Mouse (Mus musculus): ENCODE measurements around the gene Cnpy3. TPM values are rescaled to one million over a fixed set of nuclear protein-coding genes. Genes with fewer than 3 reads are reported as not detected.
A peak's percentile ranks its signal among the peaks of the same experiment; 100 is the strongest.
"Not testable (repeated sequence)": the region's sequence is repeated elsewhere in the genome, so short reads cannot be mapped to it uniquely, and the experiment has no call there.

Gene Cnpy3
- polyA plus RNA-seq, 1 experiment from 2014 or later, result 67.7 TPM

DNA sequence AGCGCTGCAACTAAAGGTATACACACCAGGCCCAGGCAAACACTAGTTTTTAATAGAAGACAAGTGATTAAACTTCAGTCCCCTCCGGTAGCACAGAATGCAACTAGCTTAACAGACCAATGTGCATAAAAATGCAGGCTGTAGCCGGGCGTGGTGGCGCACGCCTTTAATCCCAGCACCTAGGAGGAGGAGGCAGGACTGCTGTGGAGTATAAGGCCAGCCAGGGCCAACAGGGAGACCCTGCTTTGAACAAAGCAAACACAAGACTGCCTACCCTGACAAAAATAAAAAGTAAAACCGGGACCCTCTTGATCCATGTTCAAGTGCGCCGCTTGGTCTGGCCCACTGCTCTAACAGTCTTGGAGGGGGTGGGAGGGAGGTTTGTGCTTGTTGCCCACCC lies 23.1 kb upstream of the Cnpy3 start:
- H3K27me3 ChIP-seq, result no peaks in the 10 kb centered on the region
- H3K36me3 ChIP-seq, result peaks cover 60% of the 10 kb centered on the region
- H3K4me3 ChIP-seq, result no peak overlapping the region
- WGBS, result 95% methylated on average over 9 of the region's 9 CpGs
- H3K9ac ChIP-seq, result no peak overlapping the region
- H3K4me1 ChIP-seq, result peaks cover 16% of the 10 kb centered on the region
- H3K9me3 ChIP-seq, result no peaks in the 10 kb centered on the region
- H3K27ac ChIP-seq, result no peak overlapping the region
- ATAC-seq (ENCODE audit: low FRiP score, low read depth), result no peak
- H3K4me2 ChIP-seq (replicated peaks), result no peak overlapping the region

DNA sequence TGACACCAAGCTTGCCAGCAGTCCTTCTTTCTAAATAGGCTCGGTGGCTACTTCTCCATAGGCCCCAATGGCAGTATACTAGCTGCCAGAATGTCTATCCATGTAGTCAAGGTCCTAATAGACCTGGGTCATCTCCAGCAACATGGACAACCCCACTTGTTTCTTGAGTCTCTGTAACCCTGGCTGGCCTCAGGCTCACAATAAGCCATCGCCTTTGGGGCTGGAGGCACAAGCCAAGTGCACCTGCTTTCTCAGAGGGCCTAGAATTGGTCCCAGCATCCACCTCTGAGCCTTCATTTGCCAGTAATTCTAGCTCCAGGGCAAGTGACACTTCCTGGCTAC lies 22.1 kb upstream of the Cnpy3 start:
- Histone ChIP-seq H3K27ac (no peak overlapping the region), H3K27me3 (no peaks in the 10 kb centered on the region), H3K9me3 (no peaks in the 10 kb centered on the region), H3K9ac (no peak overlapping the region), H3K4me1 (peaks cover 16% of the 10 kb centered on the region), H3K4me3 (peak overlapping the region; percentile 91), H3K4me2 (replicated peaks) (peak overlapping the region; percentile 81), H3K36me3 (peaks cover 50% of the 10 kb centered on the region)
- WGBS, result 41% methylated on average over 2 of the region's 2 CpGs
- ATAC-seq (ENCODE audit: low FRiP score, low read depth), result no peak

DNA sequence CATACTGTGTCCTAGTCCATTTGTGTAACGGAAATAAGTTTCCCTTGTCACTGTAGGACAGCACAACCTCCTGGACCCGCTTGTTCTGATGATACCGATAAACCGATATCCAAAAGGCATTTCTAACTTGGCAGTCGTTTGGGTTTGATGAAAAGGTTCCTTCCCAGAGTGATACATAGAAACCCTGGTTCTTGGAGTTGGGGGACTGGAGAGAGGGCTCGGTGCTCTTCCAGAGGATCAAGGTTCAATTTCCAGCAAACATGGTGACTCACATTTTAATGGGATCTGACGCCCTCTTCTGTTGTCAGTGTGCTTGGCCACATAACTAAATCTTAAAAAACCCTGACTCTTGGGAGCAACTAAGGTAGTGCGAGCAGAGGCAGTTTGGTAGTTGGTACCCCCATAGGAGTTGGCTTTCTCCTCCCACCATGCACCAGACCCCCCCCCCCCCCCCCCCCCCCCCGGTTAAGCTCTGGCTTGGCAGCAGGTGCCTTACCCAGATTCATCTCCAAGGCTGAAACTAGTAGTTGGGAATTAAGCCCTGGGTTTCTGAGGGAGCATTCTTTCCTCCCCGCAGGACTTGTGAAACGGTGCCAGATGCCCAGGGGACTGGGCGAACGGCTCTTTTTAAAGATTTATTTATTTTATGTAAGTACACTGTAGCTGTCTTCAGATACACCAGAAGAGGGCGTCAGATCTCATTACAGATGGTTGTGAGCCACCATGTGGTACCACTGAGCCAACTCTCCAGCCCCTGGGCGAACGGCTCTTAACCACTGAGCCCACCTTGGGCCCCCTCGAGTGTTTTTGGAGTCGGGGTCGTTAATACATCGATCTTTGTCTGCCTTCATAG lies 21.5 kb upstream of the Cnpy3 start:
- Histone ChIP-seq H3K4me3 (peak overlapping the region; percentile 91), H3K27me3 (no peaks in the 10 kb centered on the region), H3K36me3 (peaks cover 44% of the 10 kb centered on the region), H3K9me3 (no peaks in the 10 kb centered on the region), H3K9ac (peak overlapping the region; percentile 87), H3K4me2 (replicated peaks) (peak overlapping the region; percentile 81), H3K27ac (peak overlapping the region; percentile 84), H3K4me1 (peaks cover 16% of the 10 kb centered on the region)
- ATAC-seq (ENCODE audit: low FRiP score, low read depth), result no peak
- 8% methylated on average over 19 of the region's 20 CpGs for WGBS

DNA sequence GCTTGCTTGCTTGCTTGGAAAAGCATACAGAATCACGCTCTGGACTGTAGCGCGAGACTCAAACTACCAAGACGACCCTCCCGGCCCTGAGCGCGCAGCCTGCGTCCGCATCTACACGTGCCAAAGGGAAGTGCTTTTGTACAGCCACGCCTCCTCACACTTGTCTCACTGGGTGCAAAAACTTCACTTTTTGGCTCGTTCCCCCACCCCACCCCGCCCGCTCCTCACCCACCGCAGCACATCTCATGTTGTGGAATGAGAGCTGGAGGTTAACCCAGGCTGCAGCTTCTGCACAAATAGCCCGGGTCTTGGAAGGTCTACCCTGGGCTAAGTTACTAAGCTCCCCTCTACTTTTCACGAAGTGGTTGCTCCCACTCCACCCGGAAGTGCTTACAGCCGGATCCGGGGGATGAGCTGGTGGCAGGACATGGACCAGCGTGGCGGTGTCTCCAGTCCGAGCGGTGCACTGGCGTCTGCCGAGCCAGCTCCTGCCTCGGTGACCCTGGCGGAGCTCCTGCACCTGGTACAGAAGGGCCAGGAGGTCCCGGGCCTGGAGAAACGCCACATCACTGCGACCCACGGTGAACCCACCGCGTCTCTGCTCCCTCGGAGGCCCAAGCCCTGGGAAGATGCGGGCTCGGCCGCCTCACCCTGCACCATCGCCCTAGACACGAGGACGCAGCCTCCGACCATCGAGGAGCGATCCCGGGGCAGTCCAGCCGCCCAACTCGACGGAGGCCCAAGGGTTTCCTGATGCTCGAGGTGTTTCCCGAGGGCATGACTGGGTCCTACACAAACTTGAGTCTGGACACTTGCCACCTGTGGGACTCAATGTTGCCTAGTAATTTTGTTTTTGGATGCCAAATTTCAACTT lies 20.6 kb upstream of the Cnpy3 start, which contains the start of gene 2310039H08Rik:
2310039H08Rik (plus strand) TSS at position 232 of the 874 bp plus-strand sequence.
- Histone ChIP-seq H3K4me3 (peak within 1 kb of the TSS; percentile 91), H3K27ac (peak within 1 kb of the TSS; percentile 84), H3K4me2 (replicated peaks) (peak within 1 kb of the TSS; percentile 81), H3K9ac (peak within 1 kb of the TSS; percentile 87), H3K4me1 (peaks cover 16% of the 10 kb centered on the region), H3K27me3 (no peaks in the 10 kb centered on the region), H3K36me3 (peaks cover 36% of the 10 kb centered on the region), H3K9me3 (no peaks in the 10 kb centered on the region)
- WGBS, result under 1% methylated on average over 50 of the region's 50 CpGs
- peak; percentile 92 for ATAC-seq (ENCODE audit: low FRiP score, low read depth)

DNA sequence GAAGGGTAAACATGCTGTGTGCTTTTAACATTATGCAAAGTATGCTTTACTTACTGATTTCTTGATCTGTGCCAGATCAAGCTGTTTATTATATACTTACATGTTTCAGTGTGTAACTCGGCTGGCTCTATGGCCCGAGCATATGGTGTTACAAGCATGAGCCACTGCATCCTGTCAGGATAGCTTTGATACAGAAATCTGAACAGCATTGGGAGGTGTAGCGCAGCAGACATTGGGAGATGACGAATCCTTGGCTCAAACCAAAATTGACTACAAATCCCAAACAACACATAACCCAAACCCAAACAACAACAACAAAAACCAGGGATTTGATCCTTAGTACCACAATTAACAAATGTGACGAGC lies 20.0 kb upstream of the Cnpy3 start:
- WGBS, result 4% methylated on average over 5 of the region's 5 CpGs
- Histone ChIP-seq H3K4me3 (peak overlapping the region; percentile 91), H3K4me1 (peaks cover 16% of the 10 kb centered on the region), H3K36me3 (peaks cover 30% of the 10 kb centered on the region), H3K9me3 (no peaks in the 10 kb centered on the region), H3K27ac (peak overlapping the region; percentile 84), H3K4me2 (replicated peaks) (peak overlapping the region; percentile 81), H3K9ac (peak overlapping the region; percentile 68), H3K27me3 (no peaks in the 10 kb centered on the region)
- ATAC-seq (ENCODE audit: low FRiP score, low read depth), result no peak; the same call in 1 of the 2 replicates

DNA sequence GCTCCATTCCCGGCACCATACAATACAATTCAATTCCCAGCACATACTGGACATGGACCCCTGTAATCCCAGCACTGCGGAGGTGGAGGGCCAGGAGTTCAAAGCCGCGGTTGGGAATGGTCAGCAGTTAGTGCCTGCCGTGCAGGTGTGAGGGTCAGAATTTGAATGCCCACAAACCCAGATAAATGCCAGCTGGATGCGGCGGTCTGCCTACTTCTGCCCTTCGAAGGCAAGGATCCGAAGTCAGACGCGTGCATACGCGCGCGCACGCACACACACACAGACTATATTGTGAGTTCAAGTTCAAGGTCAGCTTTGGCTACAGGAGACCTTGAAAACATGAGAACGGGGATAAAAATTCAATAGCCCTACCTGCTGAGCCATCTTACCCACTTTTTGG lies 19.6 kb upstream of the Cnpy3 start:
- H3K27ac ChIP-seq, result peak overlapping the region; percentile 84; the same call in 1 of the 2 replicates
- H3K4me2 ChIP-seq (replicated peaks), result peak overlapping the region; percentile 81
- H3K4me1 ChIP-seq, result peaks cover 16% of the 10 kb centered on the region
- H3K27me3 ChIP-seq, result no peaks in the 10 kb centered on the region
- H3K36me3 ChIP-seq, result peaks cover 26% of the 10 kb centered on the region
- H3K9me3 ChIP-seq, result no peaks in the 10 kb centered on the region
- 65% methylated on average over 17 of the region's 17 CpGs for WGBS
- H3K4me3 ChIP-seq, result peak overlapping the region; percentile 91
- peak overlapping the region; percentile 68 for H3K9ac ChIP-seq
- no peak for ATAC-seq (ENCODE audit: low FRiP score, low read depth)

DNA sequence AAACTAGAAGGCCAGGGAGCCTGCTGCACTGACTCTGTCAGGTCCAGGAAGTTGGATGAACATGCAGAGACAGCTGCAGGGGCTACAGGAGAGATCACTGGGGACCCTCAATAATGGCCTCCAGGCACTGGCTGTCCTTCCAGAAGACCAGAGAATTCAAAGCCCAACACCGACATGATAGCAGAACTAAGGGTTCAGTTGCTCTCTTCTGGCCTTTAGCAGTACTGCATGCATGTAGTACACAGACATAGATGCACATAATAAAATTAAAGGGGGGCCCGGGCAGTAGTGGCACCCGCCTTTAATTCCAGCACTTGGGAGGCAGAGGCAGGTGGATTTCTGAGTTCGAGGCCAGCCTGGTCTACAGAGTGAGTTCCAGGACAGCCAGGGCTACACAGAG lies 19.0 kb upstream of the Cnpy3 start:
- Histone ChIP-seq H3K36me3 (peaks cover 20% of the 10 kb centered on the region), H3K27ac (no peak overlapping the region), H3K27me3 (no peaks in the 10 kb centered on the region), H3K9me3 (no peaks in the 10 kb centered on the region), H3K4me2 (replicated peaks) (no peak overlapping the region), H3K4me1 (peaks cover 16% of the 10 kb centered on the region), H3K9ac (no peak overlapping the region), H3K4me3 (no peak overlapping the region)
- ATAC-seq (ENCODE audit: low FRiP score, low read depth), result no peak
- WGBS, result 81% methylated on average over 4 of the region's 4 CpGs

DNA sequence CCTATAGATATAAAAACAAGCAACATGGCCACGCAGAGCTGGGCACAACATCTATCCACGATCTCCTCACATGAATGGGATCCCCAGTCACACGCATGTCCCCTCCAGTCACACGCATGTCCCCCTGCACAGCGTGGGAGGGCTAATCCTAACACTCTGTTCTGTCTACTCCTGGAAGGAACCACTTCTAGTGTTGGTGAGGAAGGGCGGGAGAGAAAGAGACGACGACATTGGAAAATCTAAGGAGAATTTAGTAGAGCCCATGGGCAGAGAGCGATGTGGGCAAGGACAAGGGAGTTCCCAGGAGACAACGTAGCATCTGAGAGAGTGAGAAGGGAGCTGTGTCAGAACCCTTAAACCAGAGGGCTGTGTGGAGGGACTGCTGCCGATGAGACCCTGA lies 18.5 kb upstream of the Cnpy3 start:
- H3K4me2 ChIP-seq (replicated peaks), result no peak overlapping the region
- H3K4me3 ChIP-seq, result no peak overlapping the region
- H3K9ac ChIP-seq, result no peak overlapping the region
- 91% methylated on average over 11 of the region's 11 CpGs for WGBS
- H3K27me3 ChIP-seq, result no peaks in the 10 kb centered on the region
- no peak overlapping the region for H3K27ac ChIP-seq
- H3K4me1 ChIP-seq, result peaks cover 16% of the 10 kb centered on the region
- ATAC-seq (ENCODE audit: low FRiP score, low read depth), result no peak
- H3K9me3 ChIP-seq, result no peaks in the 10 kb centered on the region
- peaks cover 15% of the 10 kb centered on the region for H3K36me3 ChIP-seq

DNA sequence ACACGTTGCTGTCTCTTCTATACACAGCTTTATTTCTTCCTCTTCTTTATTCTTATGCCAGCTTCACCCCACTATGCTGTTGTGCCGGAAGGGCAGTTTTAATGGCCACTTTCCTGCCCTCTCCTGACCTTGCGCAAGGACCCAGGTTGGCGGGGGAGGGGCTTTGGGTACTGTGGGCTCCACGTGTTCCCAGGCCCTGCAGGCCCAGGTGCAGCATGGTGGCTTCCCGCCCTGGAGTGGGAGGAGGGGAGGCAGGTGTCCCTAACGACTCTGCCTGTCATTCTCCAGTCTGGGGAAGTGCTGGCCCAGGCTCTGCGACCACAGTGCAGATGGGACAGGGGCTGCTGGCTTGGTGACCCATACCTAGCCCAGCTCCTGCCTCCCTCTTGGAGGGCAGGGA lies 15.9 kb upstream of the Cnpy3 start:
- Histone ChIP-seq H3K9me3 (no peaks in the 10 kb centered on the region), H3K4me2 (replicated peaks) (no peak overlapping the region), H3K9ac (no peak overlapping the region), H3K27ac (no peak overlapping the region), H3K4me1 (peaks cover 7% of the 10 kb centered on the region), H3K36me3 (no peaks in the 10 kb centered on the region), H3K27me3 (no peaks in the 10 kb centered on the region), H3K4me3 (no peak overlapping the region)
- no peak for ATAC-seq (ENCODE audit: low FRiP score, low read depth)
- WGBS, result 36% methylated on average over 8 of the region's 8 CpGs

DNA sequence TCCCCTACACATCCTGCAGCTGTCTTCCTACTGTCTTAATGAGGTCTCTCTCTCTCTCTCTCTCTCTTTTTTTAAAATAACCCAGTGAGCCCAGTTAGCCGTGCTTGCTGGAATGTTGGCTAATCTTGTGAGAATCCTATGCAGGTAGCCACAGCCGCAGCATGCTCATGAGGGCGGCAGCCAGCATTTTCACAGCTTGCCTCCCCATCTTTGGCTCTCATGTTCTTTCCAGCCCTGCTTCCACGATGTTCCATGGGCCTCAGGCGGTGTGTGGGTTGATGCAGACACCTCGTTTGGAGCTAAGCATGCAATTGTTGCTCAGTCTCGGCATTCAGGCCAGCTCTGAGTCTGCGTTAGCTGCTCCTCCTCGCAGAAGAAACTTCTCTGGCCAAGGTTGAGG lies 12.9 kb upstream of the Cnpy3 start:
- not testable (repeated sequence) for H3K36me3 ChIP-seq; H3K4me3 ChIP-seq; ATAC-seq (ENCODE audit: low FRiP score, low read depth); H3K9me3 ChIP-seq; H3K4me1 ChIP-seq; H3K9ac ChIP-seq; H3K27me3 ChIP-seq; H3K4me2 ChIP-seq (replicated peaks); H3K27ac ChIP-seq
- 54% methylated on average over 9 of the region's 9 CpGs for WGBS

DNA sequence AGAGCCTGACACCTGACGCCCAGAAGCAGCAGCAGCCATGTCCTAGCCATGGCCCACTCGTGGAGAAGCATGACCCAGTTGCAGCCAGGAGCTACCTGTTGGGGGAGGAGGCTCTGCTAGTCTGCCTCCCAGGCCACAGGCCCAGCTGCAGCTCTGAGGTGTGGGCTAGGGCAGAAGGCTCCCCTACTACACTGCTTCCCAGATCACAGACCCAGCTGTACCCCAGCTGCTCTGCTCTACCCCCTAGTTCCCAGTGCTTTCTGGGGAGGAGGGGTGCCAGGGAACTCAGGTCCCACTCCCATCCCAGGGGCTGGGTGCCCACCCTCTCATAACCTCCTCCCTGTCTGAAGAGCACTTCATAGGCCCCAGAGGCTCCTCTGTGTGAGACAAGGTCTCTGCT lies 11.5 kb upstream of the Cnpy3 start, which contains the start of gene Ptcra:
Ptcra (minus strand) TSS at position 169 of the 400 bp plus-strand sequence.
- WGBS, result 59% methylated on average over 2 of the region's 2 CpGs
- H3K4me3 ChIP-seq, result no peak within 1 kb of the TSS
- H3K9ac ChIP-seq, result 0 out of 2 replicates have a peak within 1 kb of the TSS, but pooled peaks have one; percentile 13
- no peaks in the 10 kb centered on the region for H3K27me3 ChIP-seq
- H3K4me1 ChIP-seq, result no peaks in the 10 kb centered on the region
- no peak within 1 kb of the TSS for H3K27ac ChIP-seq
- no peak for ATAC-seq (ENCODE audit: low FRiP score, low read depth)
- H3K36me3 ChIP-seq, result no peaks in the 10 kb centered on the region
- H3K4me2 ChIP-seq (replicated peaks), result no peak within 1 kb of the TSS
- no peaks in the 10 kb centered on the region for H3K9me3 ChIP-seq

DNA sequence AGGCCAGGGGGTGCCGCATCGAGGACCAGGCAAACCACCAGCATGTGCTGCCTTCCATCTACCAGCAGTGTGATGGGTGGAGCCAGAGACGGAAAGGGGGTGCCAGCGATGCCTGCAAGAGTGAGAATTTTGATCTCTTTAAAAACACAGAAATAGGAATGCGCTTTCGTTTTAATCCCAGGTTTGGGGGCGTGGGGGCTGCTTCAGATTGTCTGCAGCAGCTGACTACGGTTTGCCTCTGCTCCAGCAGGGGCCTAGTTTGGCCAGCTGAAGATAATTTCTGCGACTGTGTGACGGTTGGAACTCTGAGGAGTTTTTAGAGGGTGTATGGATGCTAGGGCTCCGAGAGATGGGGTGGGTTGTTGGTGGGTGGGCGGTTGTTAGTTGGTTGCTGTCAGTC lies 6.7 kb upstream of the Cnpy3 start:
- no peaks in the 10 kb centered on the region for H3K36me3 ChIP-seq
- WGBS, result 80% methylated on average over 12 of the region's 12 CpGs
- H3K27ac ChIP-seq, result no peak overlapping the region
- H3K27me3 ChIP-seq, result no peaks in the 10 kb centered on the region
- H3K4me1 ChIP-seq, result peaks cover 9% of the 10 kb centered on the region; the same call in 1 of the 2 replicates
- no peak for ATAC-seq (ENCODE audit: low FRiP score, low read depth)
- no peaks in the 10 kb centered on the region for H3K9me3 ChIP-seq
- no peak overlapping the region for H3K4me2 ChIP-seq (replicated peaks)
- H3K4me3 ChIP-seq, result no peak overlapping the region
- no peak overlapping the region for H3K9ac ChIP-seq
